Mouse (Mus musculus): ENCODE results near the gene D230025D16Rik. TPM values are rescaled to one million over a fixed set of nuclear protein-coding genes. Genes with fewer than 3 reads are reported as not detected.
"Not testable (repeated sequence)": the region's sequence is repeated elsewhere in the genome, so short reads cannot be mapped to it uniquely, and the experiment has no call there.

Gene D230025D16Rik
- polyA plus RNA-seq (2015; fragmentation: Nextera tagmentation; extraction: Ambion mirVana) = 20.8 and 22.5 TPM in 2 replicates

DNA sequence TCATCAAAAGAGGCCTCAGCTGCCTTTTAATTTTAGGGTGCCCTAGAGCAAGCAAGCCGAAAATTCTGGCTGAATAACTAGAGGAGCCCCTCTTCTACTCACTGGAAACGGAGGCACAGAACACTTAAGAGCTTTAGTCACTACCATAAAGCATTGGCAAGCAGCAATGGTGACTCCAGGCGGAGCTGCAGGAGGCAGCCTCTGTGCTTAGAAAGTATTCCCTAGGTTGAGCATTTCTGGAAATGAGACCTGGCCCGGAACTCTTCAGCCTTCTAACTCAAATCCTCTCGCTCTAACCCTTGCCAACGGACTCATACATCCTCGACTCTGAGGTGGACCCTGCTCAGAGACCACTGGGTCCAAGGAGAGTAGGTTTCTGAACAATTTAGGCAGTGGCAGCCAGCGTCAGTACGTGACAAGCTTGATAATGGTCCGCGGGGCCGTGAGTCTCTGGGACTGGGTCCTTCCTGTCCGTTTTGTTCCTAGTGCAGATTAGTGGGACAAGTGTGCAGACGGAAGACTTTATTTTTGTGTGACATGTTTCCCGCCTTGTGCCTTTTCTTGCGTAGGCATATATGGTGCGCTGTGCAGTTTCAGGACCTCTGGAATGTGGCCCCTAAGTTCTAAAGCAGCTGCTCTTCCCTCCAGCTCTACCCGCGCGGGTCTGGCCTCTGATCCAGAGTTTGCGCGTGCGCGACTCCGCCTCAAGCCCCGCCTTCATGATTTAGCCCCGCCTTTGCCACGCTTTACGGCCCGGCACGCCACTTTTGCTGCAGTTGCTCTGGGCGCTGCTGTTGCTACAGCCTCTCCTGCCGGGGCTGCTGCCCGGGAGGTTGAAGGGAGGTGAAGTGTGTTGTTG is at the start of gene D230025D16Rik:
D230025D16Rik (plus strand) TSS at position 733 of the 859 bp plus-strand sequence.
- 3% methylated on average over 34 of the region's 34 CpGs for WGBS
- Histone ChIP-seq H3K27me3 (ENCODE audit: control insufficient read depth, insufficient read depth, low read length) (no peaks in the 10 kb centered on the region), H3K36me3 (ENCODE audit: control insufficient read depth, insufficient read depth) (no peaks in the 10 kb centered on the region), H3K4me1 (ENCODE audit: control insufficient read depth, insufficient read depth, low read length) (peaks cover 13% of the 10 kb centered on the region), H3K4me3 (ENCODE audit: low read length) (peak within 1 kb of the TSS; percentile 79), H3K4me2 (ENCODE audit: low read depth, low read length) (peak within 1 kb of the TSS; percentile 88), H3K27ac (ENCODE audit: low read length) (peak within 1 kb of the TSS; percentile 92), H3K9me3 (replicated peaks; ENCODE audit: control insufficient read depth, low read length) (no peaks in the 10 kb centered on the region), H3K9ac (ENCODE audit: low read length) (peak within 1 kb of the TSS; percentile 83)
- peak; percentile 93 for ATAC-seq (replicated peaks; ENCODE audit: extremely low read depth, insufficient read depth, low FRiP score)

DNA sequence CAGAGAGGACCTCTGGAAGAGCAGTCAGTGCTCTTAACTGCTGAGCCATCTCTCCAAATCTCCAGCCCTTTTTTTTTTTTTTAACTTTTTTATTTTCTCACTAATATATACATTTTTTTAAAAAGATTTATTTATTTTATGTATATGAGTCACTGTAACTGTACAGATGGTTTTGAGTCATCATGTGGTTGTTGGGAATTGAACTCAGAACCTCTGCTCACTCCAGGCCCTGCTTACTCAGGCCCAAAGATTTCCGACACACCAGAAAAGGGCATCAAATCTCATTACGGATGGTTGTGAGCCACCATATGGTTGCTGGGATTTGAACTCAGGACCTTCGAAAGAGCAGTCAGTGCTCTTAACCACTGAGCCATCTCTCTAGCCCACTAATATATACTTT is 49.7 kb upstream of the D230025D16Rik start:
- H3K4me3 ChIP-seq (ENCODE audit: low read length); H3K27me3 ChIP-seq (ENCODE audit: control insufficient read depth, insufficient read depth, low read length); H3K27ac ChIP-seq (ENCODE audit: low read length); H3K4me1 ChIP-seq (ENCODE audit: control insufficient read depth, insufficient read depth, low read length); ATAC-seq (replicated peaks; ENCODE audit: extremely low read depth, insufficient read depth, low FRiP score); H3K9ac ChIP-seq (ENCODE audit: low read length); H3K4me2 ChIP-seq (ENCODE audit: low read depth, low read length); H3K9me3 ChIP-seq (replicated peaks; ENCODE audit: control insufficient read depth, low read length): not testable (repeated sequence)
- 97% methylated on average over 3 of the region's 3 CpGs for WGBS
- peaks cover 15% of the 10 kb centered on the region for H3K36me3 ChIP-seq (ENCODE audit: control insufficient read depth, insufficient read depth)

DNA sequence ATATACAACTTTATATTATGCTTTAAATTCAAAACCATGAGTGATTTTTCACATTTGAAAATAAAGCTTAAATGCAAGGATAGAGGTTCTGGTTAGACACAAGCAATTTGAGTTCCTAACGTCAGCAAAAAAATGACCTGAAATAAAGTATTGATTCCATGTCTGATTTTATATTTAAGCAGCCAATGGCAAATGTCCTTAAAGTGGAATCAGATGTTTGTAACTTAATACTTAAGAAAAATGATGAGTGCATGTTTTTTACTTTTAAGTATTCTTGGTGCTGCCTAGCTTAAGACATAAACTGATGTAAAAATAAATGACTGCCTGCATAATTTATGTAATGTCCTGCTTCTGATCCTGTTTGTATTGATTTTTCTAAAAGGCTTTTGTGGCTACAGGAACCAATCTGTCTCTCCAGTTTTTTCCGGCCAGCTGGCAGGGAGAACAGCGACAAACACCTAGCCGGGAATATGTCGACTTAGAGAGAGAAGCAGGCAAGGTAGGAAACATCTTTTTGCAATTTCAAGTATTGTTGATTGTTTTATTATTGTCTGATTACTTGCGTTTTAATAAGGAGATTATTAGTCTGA is 46.6 kb upstream of the D230025D16Rik start:
- 85% methylated on average over 6 of the region's 6 CpGs for WGBS
- Histone ChIP-seq H3K4me1 (ENCODE audit: control insufficient read depth, insufficient read depth, low read length) (peaks cover under 1% of the 10 kb centered on the region), H3K9ac (ENCODE audit: low read length) (no peak overlapping the region), H3K36me3 (ENCODE audit: control insufficient read depth, insufficient read depth) (peaks cover 19% of the 10 kb centered on the region), H3K9me3 (replicated peaks; ENCODE audit: control insufficient read depth, low read length) (no peaks in the 10 kb centered on the region), H3K27ac (ENCODE audit: low read length) (no peak overlapping the region), H3K4me3 (ENCODE audit: low read length) (no peak overlapping the region), H3K27me3 (ENCODE audit: control insufficient read depth, insufficient read depth, low read length) (no peaks in the 10 kb centered on the region), H3K4me2 (ENCODE audit: low read depth, low read length) (no peak overlapping the region)
- ATAC-seq (replicated peaks; ENCODE audit: extremely low read depth, insufficient read depth, low FRiP score) = no peak

DNA sequence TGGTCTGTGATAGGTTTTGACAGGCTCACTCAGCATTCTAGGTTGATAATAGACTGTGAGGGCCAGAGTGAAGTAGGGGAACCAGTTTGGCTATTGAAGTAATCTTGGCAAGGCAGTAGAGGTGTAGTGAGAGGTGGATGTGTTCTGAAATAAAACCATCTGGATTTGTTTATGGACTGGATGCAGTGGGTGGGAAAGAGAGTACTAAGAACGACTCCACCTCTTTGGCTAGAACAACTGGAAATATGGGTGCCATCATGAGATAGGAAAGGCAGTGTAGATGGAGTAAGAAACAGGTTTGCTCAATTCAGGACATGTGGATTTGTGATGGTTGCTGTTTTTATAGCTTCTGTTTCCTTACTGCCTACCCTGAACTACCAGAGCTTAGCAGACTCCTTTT is 42.7 kb upstream of the D230025D16Rik start:
- WGBS = 67% methylated on average over 1 of the region's 1 CpGs
- Histone ChIP-seq H3K27me3 (ENCODE audit: control insufficient read depth, insufficient read depth, low read length) (no peaks in the 10 kb centered on the region), H3K36me3 (ENCODE audit: control insufficient read depth, insufficient read depth) (peaks cover 16% of the 10 kb centered on the region), H3K4me1 (ENCODE audit: control insufficient read depth, insufficient read depth, low read length) (no peaks in the 10 kb centered on the region), H3K9ac (ENCODE audit: low read length) (no peak overlapping the region), H3K27ac (ENCODE audit: low read length) (no peak overlapping the region), H3K9me3 (replicated peaks; ENCODE audit: control insufficient read depth, low read length) (no peaks in the 10 kb centered on the region), H3K4me3 (ENCODE audit: low read length) (no peak overlapping the region), H3K4me2 (ENCODE audit: low read depth, low read length) (no peak overlapping the region)
- ATAC-seq (replicated peaks; ENCODE audit: extremely low read depth, insufficient read depth, low FRiP score) = no peak

DNA sequence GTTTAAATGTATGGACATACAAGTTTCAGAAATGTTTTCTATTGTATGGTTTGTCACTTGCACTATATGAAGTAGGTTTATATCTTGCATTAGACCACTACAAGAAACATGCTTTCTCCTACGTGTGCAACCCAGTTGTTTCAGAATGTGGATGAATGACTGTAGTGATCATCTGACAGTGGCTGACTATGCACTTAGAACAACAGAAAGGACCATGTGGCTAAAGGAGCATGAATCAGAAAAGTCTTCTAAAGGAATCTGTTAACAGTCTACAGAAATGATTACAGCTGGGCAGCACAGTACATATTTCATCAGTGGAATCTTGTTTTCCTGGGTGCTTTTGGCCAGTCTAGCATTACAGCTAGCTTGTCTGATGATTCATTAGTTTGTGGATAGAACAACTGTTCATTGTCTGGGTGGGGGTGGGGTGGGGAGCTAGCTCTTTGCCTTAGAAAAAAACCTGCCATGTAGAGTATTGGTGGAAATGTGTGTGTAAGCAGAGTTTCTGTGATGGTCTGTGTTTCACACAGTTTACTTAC is 38.4 kb upstream of the D230025D16Rik start:
- WGBS = 58% methylated on average over 1 of the region's 1 CpGs

DNA sequence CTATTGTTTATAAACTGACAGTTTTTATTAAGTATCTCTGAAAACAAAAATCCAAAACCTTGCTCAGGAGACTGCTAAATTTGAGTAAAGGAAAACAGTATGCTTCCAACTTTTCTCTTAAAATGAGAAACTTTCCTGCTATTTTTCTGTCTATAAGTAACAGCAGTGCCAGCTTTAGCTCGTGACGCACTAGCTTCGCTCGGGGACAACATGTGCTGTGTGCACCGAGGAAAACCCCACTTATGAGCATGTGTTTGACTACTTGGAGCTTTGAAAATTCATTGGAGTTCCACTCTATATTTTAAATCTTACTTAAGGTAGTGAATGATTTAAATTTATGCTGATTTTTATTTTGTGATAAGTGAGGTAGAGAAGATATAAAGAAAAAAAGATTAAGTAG is 32.8 kb upstream of the D230025D16Rik start:
- Histone ChIP-seq H3K27ac (ENCODE audit: low read length) (no peak overlapping the region), H3K9me3 (replicated peaks; ENCODE audit: control insufficient read depth, low read length) (no peaks in the 10 kb centered on the region), H3K27me3 (ENCODE audit: control insufficient read depth, insufficient read depth, low read length) (no peaks in the 10 kb centered on the region), H3K4me1 (ENCODE audit: control insufficient read depth, insufficient read depth, low read length) (no peaks in the 10 kb centered on the region), H3K4me2 (ENCODE audit: low read depth, low read length) (no peak overlapping the region), H3K4me3 (ENCODE audit: low read length) (no peak overlapping the region), H3K9ac (ENCODE audit: low read length) (no peak overlapping the region), H3K36me3 (ENCODE audit: control insufficient read depth, insufficient read depth) (peaks cover 37% of the 10 kb centered on the region)
- no peak for ATAC-seq (replicated peaks; ENCODE audit: extremely low read depth, insufficient read depth, low FRiP score)
- 92% methylated on average over 5 of the region's 5 CpGs for WGBS

More for the DNA sequence above, 38.4 kb upstream of the D230025D16Rik start:
- no peaks in the 10 kb centered on the region for H3K4me1 ChIP-seq (ENCODE audit: control insufficient read depth, insufficient read depth, low read length)
- H3K4me3 ChIP-seq (ENCODE audit: low read length) = no peak overlapping the region
- peaks cover 6% of the 10 kb centered on the region; the same call in 1 of the 2 replicates for H3K36me3 ChIP-seq (ENCODE audit: control insufficient read depth, insufficient read depth)
- H3K4me2 ChIP-seq (ENCODE audit: low read depth, low read length) = no peak overlapping the region
- H3K27ac ChIP-seq (ENCODE audit: low read length) = no peak overlapping the region
- no peaks in the 10 kb centered on the region for H3K27me3 ChIP-seq (ENCODE audit: control insufficient read depth, insufficient read depth, low read length)
- no peak for ATAC-seq (replicated peaks; ENCODE audit: extremely low read depth, insufficient read depth, low FRiP score)
- H3K9ac ChIP-seq (ENCODE audit: low read length) = no peak overlapping the region
- no peaks in the 10 kb centered on the region for H3K9me3 ChIP-seq (replicated peaks; ENCODE audit: control insufficient read depth, low read length)

DNA sequence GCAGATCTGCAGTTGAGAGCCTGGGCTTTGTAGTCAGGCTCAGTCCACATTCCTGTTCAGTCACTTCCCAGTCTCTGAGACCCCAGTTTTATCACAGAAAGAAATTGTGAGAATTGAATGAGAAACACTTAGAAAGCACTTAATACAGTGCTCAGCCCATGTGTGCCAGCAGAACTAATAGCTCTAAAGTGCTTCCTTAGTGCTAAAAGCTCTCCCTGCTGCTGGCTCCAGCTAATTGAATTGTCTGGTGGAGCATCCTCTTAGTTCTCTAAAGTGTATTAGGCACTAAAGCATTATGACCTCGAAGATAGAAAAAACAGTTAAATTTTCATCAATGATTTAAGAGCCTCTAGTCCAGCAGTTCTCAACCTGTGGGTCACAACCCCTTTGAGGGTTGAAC is 19.2 kb upstream of the D230025D16Rik start:
- Histone ChIP-seq H3K27ac (ENCODE audit: low read length) (no peak overlapping the region), H3K36me3 (ENCODE audit: control insufficient read depth, insufficient read depth) (peaks cover 11% of the 10 kb centered on the region), H3K4me1 (ENCODE audit: control insufficient read depth, insufficient read depth, low read length) (0 out of 2 replicates have a peak, but pooled peaks cover 2% of the 10 kb centered on the region), H3K27me3 (ENCODE audit: control insufficient read depth, insufficient read depth, low read length) (no peaks in the 10 kb centered on the region), H3K4me2 (ENCODE audit: low read depth, low read length) (no peak overlapping the region), H3K4me3 (ENCODE audit: low read length) (no peak overlapping the region), H3K9me3 (replicated peaks; ENCODE audit: control insufficient read depth, low read length) (no peaks in the 10 kb centered on the region), H3K9ac (ENCODE audit: low read length) (no peak overlapping the region)
- 74% methylated on average over 1 of the region's 1 CpGs for WGBS
- no peak for ATAC-seq (replicated peaks; ENCODE audit: extremely low read depth, insufficient read depth, low FRiP score)

DNA sequence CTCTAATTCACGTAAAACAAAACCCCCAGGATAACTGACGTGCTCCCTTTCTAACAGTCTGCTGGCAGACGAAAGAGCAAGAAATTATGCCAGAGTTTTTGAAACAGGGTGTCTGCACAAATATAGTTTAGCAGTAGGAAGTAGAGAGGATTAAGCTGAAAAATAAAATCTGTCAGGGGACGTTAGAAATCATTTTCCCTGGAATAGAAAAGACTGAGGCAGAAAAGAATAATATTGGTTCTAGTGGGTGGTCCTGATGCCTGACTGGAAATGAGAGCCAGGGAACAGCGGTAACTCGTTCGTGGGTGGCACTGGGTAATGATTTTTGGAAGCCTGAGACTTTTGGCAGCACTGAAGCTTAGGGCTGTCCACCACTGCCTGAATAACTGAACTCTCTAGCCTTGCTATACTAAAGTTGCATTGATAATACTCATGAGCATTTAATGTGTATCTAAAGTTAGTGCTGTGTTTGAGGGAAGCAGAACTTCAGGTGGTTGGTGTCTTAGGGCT is 18.1 kb upstream of the D230025D16Rik start:
- Histone ChIP-seq H3K27me3 (ENCODE audit: control insufficient read depth, insufficient read depth, low read length) (no peaks in the 10 kb centered on the region), H3K36me3 (ENCODE audit: control insufficient read depth, insufficient read depth) (peaks cover 11% of the 10 kb centered on the region; the same call in 1 of the 2 replicates), H3K4me3 (ENCODE audit: low read length) (no peak overlapping the region), H3K9ac (ENCODE audit: low read length) (no peak overlapping the region), H3K27ac (ENCODE audit: low read length) (no peak overlapping the region), H3K4me1 (ENCODE audit: control insufficient read depth, insufficient read depth, low read length) (0 out of 2 replicates have a peak, but pooled peaks cover 2% of the 10 kb centered on the region), H3K9me3 (replicated peaks; ENCODE audit: control insufficient read depth, low read length) (no peaks in the 10 kb centered on the region), H3K4me2 (ENCODE audit: low read depth, low read length) (no peak overlapping the region)
- no peak for ATAC-seq (replicated peaks; ENCODE audit: extremely low read depth, insufficient read depth, low FRiP score)
- 81% methylated on average over 7 of the region's 7 CpGs for WGBS

All from heart, embryonic 16.5 days (tissue).